Mouse (Mus musculus) induced T-regulatory cell, adult 2 months (primary cell): ENCODE results near the gene Col15a1.
A peak's percentile ranks its signal among the peaks of the same experiment; 100 is the strongest.

Experiments used
- DNase-seq: peaks from one replicate; pipeline ENCODE4 v3.0.0-alpha.2; 2012; ENCODE audit warnings: low read depth

Col15a1 gene

DNA sequence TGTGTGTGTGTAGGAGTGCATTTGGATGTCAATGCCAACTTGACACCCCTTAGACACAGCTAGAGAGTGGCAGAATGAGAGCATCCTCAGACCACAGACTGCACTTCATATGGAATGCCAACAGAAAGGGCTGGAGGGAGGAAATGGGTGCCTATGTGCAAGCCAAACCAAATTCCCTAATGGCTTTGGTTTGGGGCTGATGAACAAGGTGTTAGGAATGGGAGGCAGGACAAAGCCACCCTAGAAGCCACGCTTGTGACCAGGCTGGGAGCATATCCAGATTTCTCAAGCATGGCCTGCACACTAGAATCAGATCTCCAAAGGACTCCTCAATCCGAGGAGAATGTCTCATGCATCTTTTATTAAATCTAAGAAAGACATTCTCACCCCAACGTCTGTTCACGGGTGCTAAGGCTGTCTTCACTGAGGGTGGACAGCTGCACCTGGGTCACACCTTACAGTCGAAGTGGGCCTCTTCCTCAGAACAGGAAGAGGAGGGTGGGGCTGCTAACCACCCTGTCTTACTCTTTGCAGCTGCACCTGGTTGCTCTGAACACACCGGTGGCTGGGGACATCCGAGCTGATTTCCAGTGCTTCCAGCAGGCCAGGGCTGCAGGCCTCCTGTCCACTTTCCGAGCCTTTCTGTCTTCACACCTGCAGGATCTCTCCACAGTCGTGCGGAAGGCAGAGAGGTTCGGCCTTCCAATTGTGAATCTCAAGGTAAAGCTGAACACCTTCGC, 102.1 kb downstream of the Col15a1 start:
- peak; percentile 75 for DNase-seq

- DNase-seq = peak; percentile 72
Observed at GRCm38 (mm10) chr4:47310812-47311211, 102.9 kb downstream of the Col15a1 start.

GRCm38 (mm10) chr4:47311467-47311866, 103.5 kb downstream of the Col15a1 start:
- no peak for DNase-seq

DNA sequence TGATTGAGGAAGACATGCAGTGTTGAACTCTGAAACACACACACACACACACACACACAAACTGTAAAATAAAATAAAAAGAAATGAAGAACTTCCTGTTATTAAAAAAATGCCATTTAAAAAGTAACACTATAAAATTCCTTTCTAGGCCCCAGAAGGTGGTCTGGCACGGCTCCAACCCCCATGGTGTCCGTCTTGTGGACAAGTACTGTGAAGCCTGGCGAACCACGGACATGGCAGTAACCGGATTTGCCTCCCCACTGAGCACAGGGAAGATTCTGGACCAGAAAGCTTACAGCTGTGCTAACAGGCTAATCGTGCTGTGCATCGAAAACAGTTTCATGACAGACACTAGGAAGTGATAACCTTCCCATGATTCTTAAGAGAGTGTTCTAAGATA, 104.0 kb downstream of the Col15a1 start:
- DNase-seq = no peak

DNA sequence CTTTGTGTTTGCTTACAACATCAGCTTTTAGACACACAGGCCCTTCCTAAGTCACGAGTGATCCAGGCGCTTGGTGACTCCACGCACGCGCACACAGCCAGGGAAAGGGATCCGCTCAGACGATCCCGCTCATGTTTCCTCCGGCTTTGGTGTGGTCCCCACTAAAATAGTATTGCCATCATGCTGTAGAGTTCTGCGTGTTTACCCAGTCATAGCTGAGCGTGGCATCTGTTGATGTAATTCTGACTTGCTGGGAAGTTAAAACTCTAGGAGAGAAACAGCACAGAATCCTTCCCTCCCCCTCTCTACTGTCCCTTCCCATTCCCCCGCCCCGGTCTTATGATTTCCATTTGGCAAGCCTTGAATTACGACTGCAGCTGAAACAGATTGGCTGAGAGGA, 104.7 kb downstream of the Col15a1 start:
- DNase-seq = no peak

GRCm38 (mm10) chr4:47313710-47314410, 105.9 kb downstream of the Col15a1 start:
- DNase-seq = peak; percentile 82

DNA sequence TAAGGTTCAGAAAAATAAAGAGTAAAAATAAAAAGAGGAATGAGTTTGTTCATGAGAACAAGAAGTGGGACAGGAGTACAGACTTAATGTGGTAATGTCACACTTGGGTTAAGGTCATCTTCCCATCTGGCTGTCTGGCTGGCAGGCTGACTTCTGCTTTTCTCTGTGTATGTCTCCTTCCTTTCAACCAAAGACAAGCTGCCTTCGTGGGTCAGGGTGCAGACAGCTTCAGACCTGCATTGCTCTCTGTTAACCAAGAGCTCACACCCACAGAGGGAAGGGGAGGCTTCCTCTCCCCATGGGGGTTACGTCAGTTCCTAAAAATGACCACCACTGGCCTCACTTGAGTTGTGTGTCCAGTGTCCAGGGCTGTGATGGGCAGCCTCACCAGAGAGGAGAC, 107.5 kb downstream of the Col15a1 start:
- DNase-seq = peak; percentile 21

- no peak for DNase-seq
Observed at GRCm38 (mm10) chr4:47316432-47316831, 108.5 kb downstream of the Col15a1 start.

DNA sequence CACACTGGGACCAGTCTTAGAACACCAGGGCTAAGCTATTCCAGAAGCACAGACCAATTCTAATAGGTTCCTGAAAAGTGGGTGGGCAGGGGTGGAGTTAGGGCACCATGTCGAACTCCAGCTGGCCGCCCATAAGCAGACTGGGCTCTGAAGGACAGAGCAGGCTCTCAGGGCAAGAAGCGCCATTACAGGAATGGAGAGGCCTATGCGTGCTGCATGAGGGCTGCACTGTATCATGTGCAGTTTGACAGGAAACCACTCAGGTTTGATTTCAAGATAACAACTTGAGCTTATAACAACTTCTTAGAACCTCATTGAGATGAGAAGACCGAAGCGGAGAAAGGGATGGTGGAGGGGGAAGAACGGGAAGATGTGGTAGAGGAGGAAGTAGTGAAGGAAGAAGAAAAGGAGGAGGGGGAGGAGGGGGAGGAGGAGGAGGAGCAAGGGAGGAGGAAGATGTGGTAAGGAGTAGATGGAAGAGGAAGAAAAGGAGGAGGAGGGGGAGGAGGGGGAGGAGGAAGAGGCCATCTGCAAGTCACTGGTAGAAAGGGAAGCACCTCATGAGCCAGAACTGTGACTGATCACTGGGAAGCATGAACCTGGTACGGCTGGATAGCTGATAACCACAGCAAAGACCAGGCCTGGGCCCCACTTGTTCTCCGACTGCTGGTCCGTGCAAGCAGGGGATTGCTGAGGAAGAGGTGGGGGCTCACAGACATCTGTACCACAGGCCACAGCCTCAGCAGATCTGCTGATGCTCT, 111.8 kb downstream of the Col15a1 start:
- DNase-seq = peak; percentile 87

GRCm38 (mm10) chr4:47322315-47322714, 114.4 kb downstream of the Col15a1 start:
- peak; percentile 93 for DNase-seq

GRCm38 (mm10) chr4:47324206-47324605, 116.2 kb downstream of the Col15a1 start:
- DNase-seq = no peak

DNA sequence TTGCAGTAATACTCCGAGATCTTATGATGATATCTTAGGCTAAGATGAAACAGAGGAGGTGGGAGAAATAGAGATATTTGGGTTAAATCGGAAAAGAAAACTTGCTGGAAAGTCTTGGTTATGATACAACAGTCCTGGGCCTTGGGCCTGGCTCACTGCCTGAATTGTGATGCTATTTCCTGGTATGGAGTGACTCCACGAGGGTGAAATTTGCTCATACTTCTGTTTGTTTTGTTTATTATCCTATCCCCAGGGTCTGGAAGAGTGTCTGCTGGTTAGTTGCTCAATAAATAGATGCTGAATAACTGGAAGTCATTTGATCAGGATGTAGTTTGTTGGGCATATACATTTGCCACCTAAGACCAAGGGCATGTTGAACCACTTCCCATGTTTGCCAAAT, 119.8 kb downstream of the Col15a1 start:
- no peak for DNase-seq

- DNase-seq = no peak
Observed at GRCm38 (mm10) chr4:47329285-47329684, 121.3 kb downstream of the Col15a1 start.

GRCm38 (mm10) chr4:47330378-47331052, 122.6 kb downstream of the Col15a1 start:
- no peak for DNase-seq

DNA sequence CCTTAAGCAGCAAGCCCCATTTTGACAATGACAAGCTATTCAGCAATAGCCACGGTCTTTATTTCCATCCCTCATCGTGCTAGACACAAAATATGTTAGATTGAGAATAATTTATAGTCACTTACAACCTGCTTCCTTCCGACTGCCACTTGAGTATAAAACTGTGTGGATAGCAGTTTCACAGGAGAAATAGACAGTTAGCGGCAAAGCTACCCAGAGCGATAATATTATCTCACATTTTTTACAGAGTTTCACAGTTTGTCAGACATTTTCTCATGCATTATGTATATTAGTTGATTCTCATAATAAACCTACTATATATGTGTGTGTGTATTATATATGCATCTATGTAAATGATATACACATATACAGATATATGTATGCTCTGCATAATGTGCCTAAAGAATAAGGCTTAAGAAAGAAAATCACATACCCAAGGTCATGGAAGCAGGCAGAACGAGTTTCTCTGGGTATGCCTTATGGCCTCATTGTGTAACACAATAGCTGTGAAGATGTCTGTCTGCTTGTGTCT, 124.9 kb downstream of the Col15a1 start:
- DNase-seq = no peak

GRCm38 (mm10) chr4:47333541-47333940, 125.6 kb downstream of the Col15a1 start:
- DNase-seq = no peak

- no peak for DNase-seq
Observed at GRCm38 (mm10) chr4:47336941-47337600, 129.1 kb downstream of the Col15a1 start.

DNA sequence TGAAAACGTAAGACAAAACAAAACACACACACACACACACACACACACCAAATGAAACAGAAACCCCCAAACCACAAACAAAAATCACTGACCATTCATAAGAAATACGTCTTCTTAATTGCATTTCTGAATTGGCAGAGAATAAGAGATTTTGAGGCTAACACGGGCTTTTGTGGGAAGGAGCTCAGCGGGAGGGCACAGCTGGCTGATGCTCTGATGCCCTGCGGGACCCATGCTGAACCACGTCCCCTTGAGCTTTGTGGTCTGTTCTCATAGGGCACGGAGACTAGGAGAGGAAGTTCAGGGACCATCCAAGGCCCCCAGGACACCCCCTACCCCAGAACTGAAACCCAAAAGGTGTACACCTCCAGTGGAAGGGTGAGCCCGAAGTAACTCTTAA, 134.7 kb downstream of the Col15a1 start:
- DNase-seq = no peak

- no peak for DNase-seq
Observed at GRCm38 (mm10) chr4:47347022-47347421, 139.1 kb downstream of the Col15a1 start.

GRCm38 (mm10) chr4:47349759-47350158, 141.8 kb downstream of the Col15a1 start:
- no peak for DNase-seq

GRCm38 (mm10) chr4:47351386-47352049, 143.6 kb downstream of the Col15a1 start:
- peak; percentile 94 for DNase-seq
